Mouse (Mus musculus) large intestine, adult 2 months (tissue): ENCODE data around the gene Gm609. TPM values are rescaled to one million over a fixed set of nuclear protein-coding genes. Genes with fewer than 3 reads are reported as not detected.

Experiments
- DNase-seq: peaks from one replicate; pipeline ENCODE4 v3.0.0-alpha.2; 2012; ENCODE audit warnings: low read depth, low spot score
- WGBS: fragments of 180-500 bp; shearing (Covaris S2); methylation state at CpG from one replicate; pipeline ENCODE4 v1.1.7; 2018; 5-methylcytosine and 5-hydroxymethylcytosine counted together
- polyA plus RNA-seq: library from polyadenylated mRNA; depleted of rRNA; stranded (reverse); fragments of >200 nt; gene quantifications from 2 replicates; pipeline ENCODE4 v1.2.3, GENCODE M21; 2012; rRNA removed

Gene Gm609
- polyA plus RNA-seq, 1 experiment = 2.9 TPM

GRCm38 (mm10) chr16:45363480-45364045 is 129.2 kb downstream of the Gm609 start:
- WGBS = 66% methylated on average over 4 of the region's 4 CpGs
- DNase-seq = no peak

Other genes with a start within 250 kb of the Gm609 start
- gene Cd200, start 83.9 kb downstream of the Gm609 start, polyA plus RNA-seq = 30.2 and 54.1 TPM in 2 replicates
- gene Gm17783, start 39.1 kb upstream of the Gm609 start, polyA plus RNA-seq = 4.4 and 14.3 TPM in 2 replicates
- gene Slc9c1, start 42.3 kb upstream of the Gm609 start, polyA plus RNA-seq = not detected in 2 replicates
- 0.99 and 1.0 TPM in 2 replicates for gene Gcsam, start 117.4 kb upstream of the Gm609 start, polyA plus RNA-seq
- gene BC016579, start 161.1 kb upstream of the Gm609 start, polyA plus RNA-seq = 3.0 and 4.8 TPM in 2 replicates
- gene Tmprss7, start 200.7 kb upstream of the Gm609 start, polyA plus RNA-seq = 0.19 and 0.56 TPM in 2 replicates
- 0.93 and 1.3 TPM in 2 replicates for gene Tagln3, start 231.6 kb upstream of the Gm609 start, polyA plus RNA-seq
- 5.4 and 6.0 TPM in 2 replicates for gene Abhd10, start 250.0 kb upstream of the Gm609 start, polyA plus RNA-seq